ENCODE assay signal across 9 mouse cellular contexts in the genomic region with DNA sequence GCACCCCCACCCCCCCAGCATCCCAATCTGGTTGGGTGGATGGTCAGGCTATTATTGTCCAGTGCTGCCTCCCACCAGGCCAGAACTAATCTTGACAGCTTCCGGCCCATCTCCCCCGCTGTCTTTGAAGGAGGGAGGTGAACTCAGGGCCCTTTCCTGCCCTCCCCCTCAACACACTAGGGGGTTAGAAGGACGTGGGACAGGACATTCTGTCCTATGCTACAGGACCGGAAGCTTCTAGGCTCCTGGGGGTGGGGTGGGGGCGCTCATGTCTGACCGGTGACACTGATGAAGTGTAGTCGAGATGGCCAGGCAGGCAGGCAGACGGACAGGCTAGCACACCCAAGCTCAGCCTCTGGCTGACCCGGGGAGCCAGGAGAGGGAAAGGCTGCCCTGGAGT. TPM values are rescaled to one million over a fixed set of nuclear protein-coding genes. Genes with fewer than 3 reads are reported as not detected.
A peak's percentile ranks its signal among the peaks of the same experiment; 100 is the strongest.
DNase-seq lines count a peak whose midpoint lies in the region; ATAC-seq and TF ChIP-seq lines count a peak whose summit lies in the region.
"Had no signal": no experiment of that assay in that cellular context is flagged by ENCODE, and none has a peak within 500 bp of the region (broad histone marks: within the 10 kb centered on the region; RNA-seq: fewer than 3 reads in every experiment).

No protein-coding gene starts in this region.

- H3K36me3 ChIP-seq in intestine, embryonic 14.5 days (ENCODE audit: control insufficient read depth, insufficient read depth, low read length), result no peaks in the 10 kb centered on the region
- no peaks in the 10 kb centered on the region for H3K36me3 ChIP-seq in intestine, postnatal 0 days (ENCODE audit: control insufficient read depth, insufficient read depth)
- H3K36me3 ChIP-seq in heart, embryonic 15.5 days, result no peaks in the 10 kb centered on the region

- TF ChIP-seq CTCF in intestine, postnatal 0 days (IDR thresholded peaks at IDR 0.05; ENCODE audit: low read depth), result no peak

- no peak for ATAC-seq in intestine, embryonic 14.5 days (replicated peaks; ENCODE audit: low FRiP score, low TSS enrichment, low read depth)
- no peak for ATAC-seq in intestine, postnatal 0 days
- peak; percentile 61 for ATAC-seq in heart, embryonic 15.5 days (replicated peaks; ENCODE audit: insufficient number of reproducible peaks, insufficient read depth, low FRiP score, low read depth)
- ATAC-seq in cerebellum, adult (ENCODE audit: insufficient number of reproducible peaks, low FRiP score, low TSS enrichment), result no peak

- no peaks in the 10 kb centered on the region for H3K27me3 ChIP-seq in intestine, embryonic 14.5 days (replicated peaks; ENCODE audit: control insufficient read depth, insufficient read depth, low read length)
- H3K27me3 ChIP-seq in intestine, postnatal 0 days (replicated peaks; ENCODE audit: control insufficient read depth, insufficient read depth, low read length), result no peaks in the 10 kb centered on the region
- H3K27me3 ChIP-seq in heart, embryonic 15.5 days, result no peaks in the 10 kb centered on the region; the same call in 1 of the 2 replicates
- H3K27me3 ChIP-seq: limb, embryonic 13.5 days had no signal

- WGBS in intestine, embryonic 14.5 days, result 34% methylated on average over 9 of the region's 9 CpGs
- WGBS in intestine, postnatal 0 days, result 44% methylated on average over 9 of the region's 9 CpGs
- WGBS in heart, embryonic 15.5 days, result 29% methylated on average over 9 of the region's 9 CpGs

- H3K4me3 ChIP-seq in intestine, embryonic 14.5 days (ENCODE audit: low read depth, low read length), result no peak overlapping the region
- no peak overlapping the region for H3K4me3 ChIP-seq in intestine, postnatal 0 days (ENCODE audit: low read depth, low read length)
- H3K4me3 ChIP-seq in heart, embryonic 15.5 days, result no peak overlapping the region
- H3K4me3 ChIP-seq: limb, embryonic 13.5 days had no signal

- H3K9me3 ChIP-seq in intestine, embryonic 14.5 days (ENCODE audit: control insufficient read depth, low read length), result no peaks in the 10 kb centered on the region
- H3K9me3 ChIP-seq in intestine, postnatal 0 days (ENCODE audit: control insufficient read depth), result no peaks in the 10 kb centered on the region
- H3K9me3 ChIP-seq in heart, embryonic 15.5 days (replicated peaks), result no peaks in the 10 kb centered on the region
- H3K9me3 ChIP-seq: limb, embryonic 13.5 days had no signal

- H3K27ac ChIP-seq in intestine, embryonic 14.5 days (ENCODE audit: low read depth), result peak overlapping the region; percentile 51; the same call in 1 of the 2 replicates
- no peak overlapping the region for H3K27ac ChIP-seq in intestine, postnatal 0 days (ENCODE audit: low read depth, low read length)
- H3K27ac ChIP-seq in heart, embryonic 15.5 days, result peak overlapping the region; percentile 33; the same call in 1 of the 2 replicates
- H3K27ac ChIP-seq: limb, embryonic 13.5 days had no signal

- no peak overlapping the region for H3K4me2 ChIP-seq in intestine, embryonic 14.5 days (ENCODE audit: low read length)
- no peak overlapping the region for H3K4me2 ChIP-seq in intestine, postnatal 0 days (replicated peaks; ENCODE audit: low read depth)
- no peak overlapping the region for H3K4me2 ChIP-seq in heart, embryonic 15.5 days
- H3K4me2 ChIP-seq: limb, embryonic 13.5 days had no signal

- H3K9ac ChIP-seq in intestine, embryonic 14.5 days (ENCODE audit: low read length), result no peak overlapping the region
- H3K9ac ChIP-seq in intestine, postnatal 0 days (ENCODE audit: low read depth, low read length), result no peak overlapping the region
- H3K9ac ChIP-seq in heart, embryonic 15.5 days, result no peak overlapping the region
- H3K9ac ChIP-seq: limb, embryonic 13.5 days had no signal

- no peak for DNase-seq in intestine, embryonic 14.5 days (ENCODE audit: low spot score)
- peak; percentile 34 for DNase-seq in liver
- peak; percentile 63 for DNase-seq in neural tube, embryonic 10.5 days (ENCODE audit: extremely low spot score, low spot score)
- no peak for DNase-seq in urinary bladder, postnatal 10 days (ENCODE audit: low spot score)
- DNase-seq in spleen, postnatal 14 days (ENCODE audit: low spot score in 2 of 2), result no peak

- peaks cover 30% of the 10 kb centered on the region for H3K4me1 ChIP-seq in intestine, embryonic 14.5 days (replicated peaks; ENCODE audit: control insufficient read depth, insufficient read depth, low read length)
- 0 out of 2 replicates have a peak, but pooled peaks cover 4% of the 10 kb centered on the region for H3K4me1 ChIP-seq in intestine, postnatal 0 days (replicated peaks; ENCODE audit: control insufficient read depth, insufficient read depth, low read length)
- peaks cover 40% of the 10 kb centered on the region for H3K4me1 ChIP-seq in heart, embryonic 15.5 days (replicated peaks)

RNA-seq across cellular contexts. Expression of a gene that starts 55.4 kb away (rescaled TPM):
- polyA plus RNA-seq in intestine, embryonic 14.5 days (2014; fragmentation: Nextera tagmentation; extraction: Ambion mirVana), result 46.8 and 52.0 TPM in 2 replicates
- 30.2 and 33.0 TPM in 2 replicates for polyA plus RNA-seq in intestine, postnatal 0 days (2015; fragmentation: Nextera tagmentation; extraction: Ambion mirVana)
- polyA plus RNA-seq in heart, embryonic 15.5 days (2015; fragmentation: Nextera tagmentation; extraction: Ambion mirVana), result 21.2 and 32.3 TPM in 2 replicates

Comparison
In these comparisons a context has a peak if more than half of its experiments do, and no peak if none do; other contexts are left out.
1. DNase-seq: peak in liver (single experiment) and neural tube, embryonic 10.5 days (single experiment); none in intestine, embryonic 14.5 days (single experiment), urinary bladder, postnatal 10 days (single experiment) and spleen, postnatal 14 days (0 of 2).